Mouse (Mus musculus) embryonic facial prominence, embryonic 14.5 days (tissue): ENCODE measurements around the gene Ccdc107. TPM values are rescaled to one million over a fixed set of nuclear protein-coding genes. Genes with fewer than 3 reads are reported as not detected.

Experiments used
- ATAC-seq: fragments of 200-750 bp; cut with Nextera tagmentation; 2 replicates; pipeline ENCODE4 v1.8.0; 2017; ENCODE audit warnings: low read depth, moderate number of reproducible peaks, moderate TSS enrichment
- DNase-seq: peaks from one replicate; pipeline ENCODE4 v3.0.0-alpha.2; 2015; ENCODE audit warnings: low spot score
- H3K27ac ChIP-seq: fragments of 300-500 bp; sonication (generic); replicated peaks from 2 replicates; pipeline ENCODE4 v1.5.1; 2014; ENCODE audit warnings: low read depth, mild to moderate bottlenecking, low read length, moderate library complexity
- H3K27me3 ChIP-seq: fragments of 300-500 bp; sonication (generic); replicated peaks from 2 replicates; pipeline ENCODE4 v1.6.1; 2014; ENCODE audit warnings: low read length; ENCODE audit not compliant: control insufficient read depth, insufficient read depth
- H3K36me3 ChIP-seq: fragments of 300-500 bp; sonication (generic); 2 replicates; pipeline ENCODE4 v1.6.1; 2014; ENCODE audit warnings: low read length, mixed read lengths; ENCODE audit not compliant: control insufficient read depth, insufficient read depth
- H3K4me1 ChIP-seq: fragments of 300-500 bp; sonication (generic); 2 replicates; pipeline ENCODE4 v1.6.1; 2014; ENCODE audit warnings: antibody characterized with exemption, low read length; ENCODE audit not compliant: control insufficient read depth, insufficient read depth
- H3K4me2 ChIP-seq: fragments of 300-500 bp; sonication (generic); 2 replicates; pipeline ENCODE4 v1.6.1; 2014; ENCODE audit warnings: low read depth, mild to moderate bottlenecking, low read length, moderate library complexity, mixed read lengths
- H3K4me3 ChIP-seq: fragments of 300-500 bp; sonication (generic); 2 replicates; pipeline ENCODE4 v1.5.1; 2014; ENCODE audit warnings: low read depth, mild to moderate bottlenecking, low read length
- H3K9ac ChIP-seq: fragments of 300-500 bp; sonication (generic); 2 replicates; pipeline ENCODE4 v1.6.1; 2014; ENCODE audit warnings: low read depth, mild to moderate bottlenecking, low read length, moderate library complexity, mixed read lengths
- H3K9me3 ChIP-seq: fragments of 300-500 bp; sonication (generic); 2 replicates; pipeline ENCODE4 v1.6.1; 2016; ENCODE audit warnings: low read length; ENCODE audit not compliant: control insufficient read depth
- WGBS: fragments of 180-500 bp; shearing (Covaris S2); extraction: QIAGEN DNeasy Blood & Tissue Kit; methylation state at CpG from one replicate; pipeline ENCODE4 v1.1.7; 2014; 5-methylcytosine and 5-hydroxymethylcytosine counted together
- polyA plus RNA-seq: library from polyadenylated mRNA; unstranded; fragments of >200 nt; fragmentation: Nextera tagmentation; extraction: Ambion mirVana; gene quantifications from 2 replicates; pipeline ENCODE4 v1.2.1, GENCODE M21; 2014

Ccdc107 gene
- polyA plus RNA-seq, 1 experiment from 2014 or later, result 68.2 TPM

GRCm38 (mm10) chr4:43492101-43492820 lies 439 bp upstream of the Ccdc107 start:
- H3K4me2 ChIP-seq, result peak overlapping the region; percentile 70
- H3K9me3 ChIP-seq, result no peaks in the 10 kb centered on the region
- peak overlapping the region; percentile 30; the same call in 1 of the 2 replicates for H3K9ac ChIP-seq
- WGBS, result 44% methylated on average over 12 of the region's 12 CpGs
- no peak for ATAC-seq
- H3K27ac ChIP-seq, result peak overlapping the region; percentile 91
- H3K36me3 ChIP-seq, result peaks cover 11% of the 10 kb centered on the region; the same call in 1 of the 2 replicates
- H3K4me1 ChIP-seq, result peaks cover 4% of the 10 kb centered on the region
- no peak for DNase-seq
- H3K4me3 ChIP-seq, result peak overlapping the region; percentile 77
- no peaks in the 10 kb centered on the region for H3K27me3 ChIP-seq

GRCm38 (mm10) chr4:43493186-43493845 lies 616 bp downstream of the Ccdc107 start:
- peaks cover 11% of the 10 kb centered on the region for H3K4me1 ChIP-seq
- H3K9ac ChIP-seq, result peak overlapping the region; percentile 80
- H3K4me2 ChIP-seq, result peak overlapping the region; percentile 70
- H3K27ac ChIP-seq, result peak overlapping the region; percentile 91
- 1% methylated on average over 35 of the region's 47 CpGs for WGBS
- H3K27me3 ChIP-seq, result no peaks in the 10 kb centered on the region
- peaks cover 15% of the 10 kb centered on the region; the same call in 1 of the 2 replicates for H3K36me3 ChIP-seq
- peak; percentile 91 for ATAC-seq
- peak; percentile 98 for DNase-seq
- peak overlapping the region; percentile 77 for H3K4me3 ChIP-seq
- no peaks in the 10 kb centered on the region for H3K9me3 ChIP-seq

GRCm38 (mm10) chr4:43493846-43494240 lies 1.1 kb downstream of the Ccdc107 start:
- WGBS, result 2% methylated on average over 9 of the region's 9 CpGs

GRCm38 (mm10) chr4:43496587-43496986 lies 3.9 kb downstream of the Ccdc107 start:
- no peak overlapping the region for H3K4me3 ChIP-seq
- no peaks in the 10 kb centered on the region for H3K9me3 ChIP-seq
- no peak overlapping the region for H3K4me2 ChIP-seq
- H3K27ac ChIP-seq, result no peak overlapping the region
- peaks cover 15% of the 10 kb centered on the region; the same call in 1 of the 2 replicates for H3K36me3 ChIP-seq
- H3K9ac ChIP-seq, result no peak overlapping the region
- DNase-seq (no peak), ATAC-seq (no peak)
- H3K27me3 ChIP-seq, result no peaks in the 10 kb centered on the region
- WGBS, result 54% methylated on average over 6 of the region's 6 CpGs
- peaks cover 19% of the 10 kb centered on the region for H3K4me1 ChIP-seq

More at GRCm38 (mm10) chr4:43493846-43494240, 1.1 kb downstream of the Ccdc107 start:
- Histone ChIP-seq H3K4me1 (peaks cover 14% of the 10 kb centered on the region), H3K27ac (peak overlapping the region; percentile 91), H3K4me3 (peak overlapping the region; percentile 77), H3K9me3 (no peaks in the 10 kb centered on the region), H3K36me3 (peaks cover 15% of the 10 kb centered on the region; the same call in 1 of the 2 replicates), H3K27me3 (no peaks in the 10 kb centered on the region), H3K4me2 (peak overlapping the region; percentile 70), H3K9ac (peak overlapping the region; percentile 80)
- DNase-seq (peak; percentile 36), ATAC-seq (no peak)

- no peak for DNase-seq
- Histone ChIP-seq H3K27me3 (no peaks in the 10 kb centered on the region), H3K4me2 (peak overlapping the region; percentile 82; the same call in 1 of the 2 replicates), H3K36me3 (peaks cover 15% of the 10 kb centered on the region; the same call in 1 of the 2 replicates), H3K4me1 (peaks cover 19% of the 10 kb centered on the region), H3K9ac (no peak overlapping the region), H3K4me3 (peak overlapping the region; percentile 65; the same call in 1 of the 2 replicates), H3K9me3 (no peaks in the 10 kb centered on the region), H3K27ac (no peak overlapping the region)
- 91% methylated on average over 8 of the region's 8 CpGs for WGBS
- ATAC-seq, result no peak
Observed at GRCm38 (mm10) chr4:43497405-43497804, 4.7 kb downstream of the Ccdc107 start.

- no peak for ATAC-seq
- 59% methylated on average over 4 of the region's 4 CpGs for WGBS
Observed at GRCm38 (mm10) chr4:43497946-43498345, 5.2 kb downstream of the Ccdc107 start.

GRCm38 (mm10) chr4:43498983-43499382 lies 6.3 kb downstream of the Ccdc107 start:
- Histone ChIP-seq H3K9me3 (no peaks in the 10 kb centered on the region), H3K9ac (peak overlapping the region; percentile 72), H3K4me3 (peak overlapping the region; percentile 65), H3K4me1 (peaks cover 19% of the 10 kb centered on the region), H3K4me2 (peak overlapping the region; percentile 82), H3K36me3 (peaks cover 15% of the 10 kb centered on the region; the same call in 1 of the 2 replicates), H3K27me3 (no peaks in the 10 kb centered on the region), H3K27ac (0 out of 2 replicates have a peak overlapping the region, but pooled peaks have one; percentile 29)
- ATAC-seq, result no peak; the same call in 1 of the 2 replicates
- WGBS, result 18% methylated on average over 8 of the region's 8 CpGs
- peak; percentile 72 for DNase-seq

More at GRCm38 (mm10) chr4:43497946-43498345, 5.2 kb downstream of the Ccdc107 start:
- Histone ChIP-seq H3K4me2 (peak overlapping the region; percentile 82), H3K4me3 (peak overlapping the region; percentile 65), H3K36me3 (peaks cover 15% of the 10 kb centered on the region; the same call in 1 of the 2 replicates), H3K9ac (peak overlapping the region; percentile 72), H3K27me3 (no peaks in the 10 kb centered on the region), H3K9me3 (no peaks in the 10 kb centered on the region), H3K27ac (no peak overlapping the region), H3K4me1 (peaks cover 19% of the 10 kb centered on the region)
- no peak for DNase-seq
